Mouse (Mus musculus): ENCODE data around the gene Klrb1c. TPM values are rescaled to one million over a fixed set of nuclear protein-coding genes. Genes with fewer than 3 reads are reported as not detected.

Klrb1c gene
- 0.07 TPM in 1 of 2 replicates, not detected in the other for polyA plus RNA-seq (2015; fragmentation: Nextera tagmentation; extraction: Ambion mirVana)

DNA sequence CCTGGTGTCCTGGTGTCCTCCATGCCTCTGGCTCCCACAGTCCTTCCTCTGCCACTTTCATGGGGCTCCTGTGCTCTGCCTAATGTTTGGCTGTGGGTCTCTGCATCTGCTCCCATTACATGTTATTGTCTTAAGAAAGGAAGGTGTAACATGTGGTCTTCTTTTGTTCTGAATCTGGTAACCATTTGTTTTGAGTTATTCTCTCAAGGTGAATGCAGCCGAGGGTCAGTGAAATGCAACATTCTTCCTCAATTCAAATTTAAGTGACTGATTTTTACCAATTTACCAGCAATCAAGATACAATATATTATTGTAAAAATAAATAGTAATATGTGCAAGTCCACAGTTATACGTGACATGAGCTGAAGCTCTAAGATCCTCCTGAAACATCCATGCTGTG lies at the start of gene Klrb1c:
Gene Klrb1c (minus strand): TSS at position 101 of the 400 bp plus-strand sequence.
- no peak within 1 kb of the TSS for H3K4me2 ChIP-seq
- H3K4me3 ChIP-seq = no peak within 1 kb of the TSS
- H3K27ac ChIP-seq = no peak within 1 kb of the TSS
- H3K36me3 ChIP-seq = no peaks in the 10 kb centered on the region
- ATAC-seq (ENCODE audit: insufficient number of reproducible peaks, low FRiP score, low TSS enrichment, low read depth) = no peak
- H3K27me3 ChIP-seq = no peaks in the 10 kb centered on the region
- no peaks in the 10 kb centered on the region for H3K9me3 ChIP-seq
- H3K9ac ChIP-seq = no peak within 1 kb of the TSS
- no peaks in the 10 kb centered on the region for H3K4me1 ChIP-seq
- WGBS = 78% methylated on average over 2 of the region's 2 CpGs

- Histone ChIP-seq H3K27me3 (no peaks in the 10 kb centered on the region), H3K36me3 (no peaks in the 10 kb centered on the region), H3K9me3 (no peaks in the 10 kb centered on the region), H3K4me2 (peak overlapping the region; percentile 53), H3K9ac (peak overlapping the region; percentile 31; the same call in 1 of the 2 replicates), H3K4me3 (peak overlapping the region; percentile 70), H3K4me1 (peaks cover 17% of the 10 kb centered on the region), H3K27ac (peak overlapping the region; percentile 97)
- 2% methylated on average over 14 of the region's 14 CpGs for WGBS
- no peak for ATAC-seq (ENCODE audit: insufficient number of reproducible peaks, low FRiP score, low TSS enrichment, low read depth)
Observed at GRCm38 (mm10) chr6:128837454-128838341, 48.7 kb upstream of the Klrb1c start.

GRCm38 (mm10) chr6:128836955-128837334 lies 47.9 kb upstream of the Klrb1c start:
- Histone ChIP-seq H3K4me1 (peaks cover 17% of the 10 kb centered on the region), H3K4me3 (peak overlapping the region; percentile 70), H3K4me2 (peak overlapping the region; percentile 53), H3K9ac (no peak overlapping the region), H3K36me3 (no peaks in the 10 kb centered on the region), H3K27me3 (no peaks in the 10 kb centered on the region), H3K9me3 (no peaks in the 10 kb centered on the region), H3K27ac (peak overlapping the region; percentile 97; the same call in 1 of the 2 replicates)
- ATAC-seq (ENCODE audit: insufficient number of reproducible peaks, low FRiP score, low TSS enrichment, low read depth) = no peak
- WGBS = 88% methylated on average over 6 of the region's 6 CpGs

DNA sequence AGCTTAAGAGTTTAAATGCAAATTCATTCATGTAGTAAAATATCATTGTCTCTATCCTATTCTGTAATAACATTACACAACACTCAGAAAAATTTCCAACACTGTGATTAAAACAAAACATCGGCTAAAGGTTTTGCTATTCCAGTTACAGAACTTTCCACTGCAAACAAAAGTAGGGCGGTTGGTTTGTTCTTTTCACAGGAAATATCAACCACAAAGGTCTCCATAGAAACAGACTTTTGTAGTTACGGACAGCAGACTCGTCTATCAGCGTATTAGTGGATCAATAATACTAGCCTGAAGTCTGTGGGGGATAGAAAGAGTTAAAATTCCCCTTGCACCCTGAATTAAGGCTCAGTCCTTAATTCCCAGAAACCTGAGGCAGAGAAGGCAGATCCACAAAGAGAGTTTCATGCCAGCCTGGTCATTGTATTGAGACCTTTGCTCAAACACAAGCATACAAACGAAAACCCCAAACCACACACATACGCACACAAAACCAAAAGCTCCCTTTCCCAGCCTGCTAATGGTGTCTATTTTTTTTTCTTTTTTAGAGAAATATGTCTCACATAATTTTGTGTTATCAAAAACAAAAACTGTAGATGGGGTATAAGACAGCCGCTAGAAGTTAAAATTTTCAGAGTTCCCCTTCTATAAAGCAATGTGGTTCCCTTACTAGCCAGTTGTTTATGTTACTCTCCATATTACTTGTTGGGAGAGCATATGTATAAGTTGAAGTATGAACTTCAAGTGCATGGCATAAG lies 47.4 kb upstream of the Klrb1c start:
- no peak for ATAC-seq (ENCODE audit: insufficient number of reproducible peaks, low FRiP score, low TSS enrichment, low read depth)
- Histone ChIP-seq H3K4me1 (peaks cover 13% of the 10 kb centered on the region), H3K27ac (no peak overlapping the region), H3K4me3 (no peak overlapping the region), H3K36me3 (no peaks in the 10 kb centered on the region), H3K9me3 (no peaks in the 10 kb centered on the region), H3K4me2 (no peak overlapping the region), H3K27me3 (no peaks in the 10 kb centered on the region), H3K9ac (no peak overlapping the region)
- 87% methylated on average over 8 of the region's 8 CpGs for WGBS

DNA sequence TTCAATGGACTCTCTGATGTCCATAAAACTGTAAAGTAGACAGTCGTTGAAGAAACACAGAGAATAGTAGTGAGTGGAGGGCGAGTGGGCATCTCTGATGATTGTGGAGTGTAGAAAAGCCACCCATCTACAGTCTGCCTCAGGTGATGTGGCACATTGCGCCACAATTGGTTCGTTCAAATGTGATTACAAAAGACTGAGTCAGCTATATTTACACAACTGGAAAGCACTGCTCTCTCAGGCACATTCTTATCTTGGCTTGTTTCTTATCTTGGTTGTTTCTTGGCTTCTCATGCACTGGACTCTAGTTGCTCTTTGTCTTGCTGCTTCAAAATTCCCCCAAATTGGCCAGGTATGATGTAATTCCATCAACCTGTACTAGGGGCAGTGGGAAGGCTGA lies 46.6 kb upstream of the Klrb1c start:
- no peak overlapping the region for H3K4me3 ChIP-seq
- 80% methylated on average over 4 of the region's 4 CpGs for WGBS
- H3K9me3 ChIP-seq = no peaks in the 10 kb centered on the region
- H3K4me2 ChIP-seq = no peak overlapping the region
- H3K4me1 ChIP-seq = peaks cover 13% of the 10 kb centered on the region
- H3K27me3 ChIP-seq = no peaks in the 10 kb centered on the region
- H3K36me3 ChIP-seq = no peaks in the 10 kb centered on the region
- no peak overlapping the region for H3K9ac ChIP-seq
- no peak overlapping the region for H3K27ac ChIP-seq
- no peak for ATAC-seq (ENCODE audit: insufficient number of reproducible peaks, low FRiP score, low TSS enrichment, low read depth)

DNA sequence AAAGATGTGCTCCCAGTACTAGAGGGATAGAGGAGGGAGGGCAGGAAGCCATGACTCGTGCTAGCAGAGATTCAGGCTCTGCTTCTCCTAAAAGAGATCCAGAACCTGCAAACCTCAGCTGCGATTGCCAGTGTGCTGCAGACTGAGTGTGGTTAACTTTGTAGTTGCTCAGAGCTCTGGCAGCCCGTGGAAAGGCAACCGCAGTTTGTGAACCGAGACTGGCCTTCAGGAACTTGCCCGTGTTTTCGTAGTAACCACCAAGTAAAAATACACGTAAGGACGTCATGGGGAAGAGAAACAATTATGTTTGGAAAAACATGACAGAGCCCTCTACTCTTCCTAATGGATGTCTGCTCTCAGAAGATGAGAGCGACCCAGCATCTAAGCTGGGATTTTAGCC lies 44.0 kb upstream of the Klrb1c start:
- 85% methylated on average over 10 of the region's 10 CpGs for WGBS
- no peak overlapping the region for H3K9ac ChIP-seq
- no peaks in the 10 kb centered on the region for H3K9me3 ChIP-seq
- no peak overlapping the region for H3K4me2 ChIP-seq
- H3K27ac ChIP-seq = no peak overlapping the region
- no peaks in the 10 kb centered on the region for H3K27me3 ChIP-seq
- no peaks in the 10 kb centered on the region for H3K36me3 ChIP-seq
- H3K4me1 ChIP-seq = peaks cover 7% of the 10 kb centered on the region; the same call in 1 of the 2 replicates
- H3K4me3 ChIP-seq = no peak overlapping the region
- ATAC-seq (ENCODE audit: insufficient number of reproducible peaks, low FRiP score, low TSS enrichment, low read depth) = no peak

GRCm38 (mm10) chr6:128829837-128830236 lies 40.8 kb upstream of the Klrb1c start:
- no peak for ATAC-seq (ENCODE audit: insufficient number of reproducible peaks, low FRiP score, low TSS enrichment, low read depth)
- no peaks in the 10 kb centered on the region for H3K36me3 ChIP-seq
- no peak overlapping the region for H3K4me2 ChIP-seq
- WGBS = 46% methylated on average over 4 of the region's 4 CpGs
- H3K27ac ChIP-seq = no peak overlapping the region
- no peaks in the 10 kb centered on the region for H3K27me3 ChIP-seq
- no peaks in the 10 kb centered on the region for H3K9me3 ChIP-seq
- no peak overlapping the region for H3K4me3 ChIP-seq
- H3K4me1 ChIP-seq = no peaks in the 10 kb centered on the region
- no peak overlapping the region for H3K9ac ChIP-seq

DNA sequence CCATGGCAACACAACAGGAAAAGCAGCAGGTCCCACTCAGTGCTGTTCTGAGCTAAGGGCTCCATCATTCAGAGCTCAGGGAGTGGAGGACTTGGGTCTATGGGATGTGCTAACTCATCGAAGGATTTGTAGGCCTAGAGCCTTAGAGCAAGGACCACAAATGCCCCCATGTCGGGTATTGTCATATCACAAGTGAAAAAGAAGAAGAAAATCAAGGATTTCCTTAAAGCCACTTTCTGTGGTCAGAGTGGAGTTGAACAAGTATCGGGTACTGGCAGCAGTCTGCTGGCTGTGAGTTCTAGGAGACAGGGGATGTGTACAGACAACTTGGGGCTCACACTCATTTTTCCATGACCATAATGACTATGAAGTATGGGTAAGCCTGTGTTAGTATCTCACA lies 37.8 kb upstream of the Klrb1c start:
- H3K4me2 ChIP-seq = no peak overlapping the region
- 82% methylated on average over 3 of the region's 3 CpGs for WGBS
- no peak overlapping the region for H3K4me3 ChIP-seq
- ATAC-seq (ENCODE audit: insufficient number of reproducible peaks, low FRiP score, low TSS enrichment, low read depth) = no peak
- H3K27me3 ChIP-seq = no peaks in the 10 kb centered on the region
- H3K9ac ChIP-seq = no peak overlapping the region
- H3K27ac ChIP-seq = no peak overlapping the region
- no peaks in the 10 kb centered on the region for H3K36me3 ChIP-seq
- H3K4me1 ChIP-seq = no peaks in the 10 kb centered on the region
- H3K9me3 ChIP-seq = no peaks in the 10 kb centered on the region

GRCm38 (mm10) chr6:128826132-128826531 lies 37.1 kb upstream of the Klrb1c start, which contains the start of the genes Gm44511 and Klrb1b:
Gene Gm44511, minus strand, starts transcription at chr6:128826315.
Gene Klrb1b, minus strand, starts transcription at chr6:128826331.
- Histone ChIP-seq H3K4me3 (no peak within 1 kb of the TSS), H3K27me3 (no peaks in the 10 kb centered on the region), H3K27ac (no peak within 1 kb of the TSS), H3K36me3 (no peaks in the 10 kb centered on the region), H3K9me3 (no peaks in the 10 kb centered on the region), H3K4me2 (no peak within 1 kb of the TSS), H3K9ac (no peak within 1 kb of the TSS), H3K4me1 (no peaks in the 10 kb centered on the region)
- WGBS = 83% methylated on average over 6 of the region's 6 CpGs
- no peak for ATAC-seq (ENCODE audit: insufficient number of reproducible peaks, low FRiP score, low TSS enrichment, low read depth)

DNA sequence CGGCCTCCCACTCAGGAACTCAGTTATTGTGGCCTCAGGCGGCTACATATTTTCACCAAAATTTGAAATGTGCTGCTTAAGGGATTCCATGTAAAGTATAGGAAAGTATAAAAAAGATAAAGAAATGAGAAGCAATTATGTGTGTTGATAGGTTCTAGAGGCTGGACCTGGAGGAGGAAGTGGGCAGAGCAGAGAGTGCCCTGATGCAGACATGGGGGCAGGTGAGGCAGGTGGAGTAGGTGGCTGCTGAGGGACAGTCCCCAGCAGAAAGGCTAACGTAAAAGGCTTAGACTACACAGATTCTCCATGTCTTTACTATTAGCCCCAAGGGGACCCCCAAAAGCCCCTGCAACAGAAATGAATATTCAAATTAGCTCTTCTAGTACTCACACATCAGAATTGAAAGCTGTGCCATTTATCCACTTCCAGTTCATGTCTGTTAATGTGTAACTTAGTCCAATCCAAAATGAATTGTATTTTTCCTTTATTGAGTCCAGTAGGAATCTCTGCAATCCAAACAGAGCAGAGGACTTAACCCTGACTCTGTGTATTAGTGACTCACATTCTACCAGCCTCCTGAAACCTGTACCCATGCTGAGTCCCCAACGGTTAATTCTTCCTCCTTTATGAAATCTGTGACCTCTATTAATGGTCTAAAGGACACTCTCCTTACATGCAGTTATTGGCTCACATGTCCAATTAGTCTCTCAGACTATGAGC lies 29.2 kb upstream of the Klrb1c start:
- ATAC-seq (ENCODE audit: insufficient number of reproducible peaks, low FRiP score, low TSS enrichment, low read depth) = no peak
- no peak overlapping the region for H3K9ac ChIP-seq
- H3K27me3 ChIP-seq = no peaks in the 10 kb centered on the region
- H3K4me3 ChIP-seq = no peak overlapping the region
- WGBS = 75% methylated on average over 4 of the region's 4 CpGs
- no peak overlapping the region for H3K27ac ChIP-seq
- no peak overlapping the region for H3K4me2 ChIP-seq
- no peaks in the 10 kb centered on the region for H3K36me3 ChIP-seq
- no peaks in the 10 kb centered on the region for H3K4me1 ChIP-seq
- H3K9me3 ChIP-seq = no peaks in the 10 kb centered on the region

GRCm38 (mm10) chr6:128808532-128808931 lies 19.5 kb upstream of the Klrb1c start:
- no peaks in the 10 kb centered on the region for H3K36me3 ChIP-seq
- H3K4me2 ChIP-seq = no peak overlapping the region
- no peak overlapping the region for H3K4me3 ChIP-seq
- no peak overlapping the region for H3K9ac ChIP-seq
- 85% methylated on average over 5 of the region's 5 CpGs for WGBS
- no peaks in the 10 kb centered on the region for H3K27me3 ChIP-seq
- H3K9me3 ChIP-seq = no peaks in the 10 kb centered on the region
- no peaks in the 10 kb centered on the region for H3K4me1 ChIP-seq
- no peak for ATAC-seq (ENCODE audit: insufficient number of reproducible peaks, low FRiP score, low TSS enrichment, low read depth)
- H3K27ac ChIP-seq = no peak overlapping the region

All from limb, embryonic 15.5 days (tissue).